Mouse (Mus musculus): ENCODE measurements around the gene Arid1a. TPM values are rescaled to one million over a fixed set of nuclear protein-coding genes. Genes with fewer than 3 reads are reported as not detected.
A peak's percentile ranks its signal among the peaks of the same experiment; 100 is the strongest.
"Not testable (repeated sequence)": the region's sequence is repeated elsewhere in the genome, so short reads cannot be mapped to it uniquely, and the experiment has no call there.

Gene Arid1a
- total RNA-seq, 2 experiments from 2014 or later, result 77.3 to 89.1 TPM

GRCm38 (mm10) chr4:133656294-133656693, 100.3 kb downstream of the Arid1a start:
- no peak for DNase-seq (ENCODE audit: low spot score in 2 of 2)

DNA sequence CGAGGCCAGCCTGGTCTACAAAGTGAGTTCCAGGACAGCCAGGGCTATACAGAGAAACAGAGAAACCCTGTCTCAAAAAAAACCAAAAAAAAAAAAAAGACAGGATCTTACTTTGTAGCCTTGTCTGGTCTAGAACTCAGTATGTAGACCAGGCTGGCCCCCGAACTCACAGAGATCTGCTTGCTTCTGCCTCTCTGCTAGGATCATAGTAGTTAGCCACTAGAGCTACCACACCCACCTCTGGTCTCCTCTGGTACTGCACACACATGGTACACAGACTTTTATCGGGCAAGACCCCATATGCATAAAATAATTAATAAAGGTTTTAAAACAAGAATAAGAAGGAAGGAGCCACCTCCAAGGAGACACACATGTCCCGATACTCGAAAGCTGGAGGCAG, 102.5 kb downstream of the Arid1a start:
- not testable (repeated sequence) for DNase-seq (ENCODE audit: low spot score in 2 of 2)

GRCm38 (mm10) chr4:133652746-133653145, 103.8 kb downstream of the Arid1a start:
- no peak for DNase-seq (ENCODE audit: low spot score in 2 of 2)

DNA sequence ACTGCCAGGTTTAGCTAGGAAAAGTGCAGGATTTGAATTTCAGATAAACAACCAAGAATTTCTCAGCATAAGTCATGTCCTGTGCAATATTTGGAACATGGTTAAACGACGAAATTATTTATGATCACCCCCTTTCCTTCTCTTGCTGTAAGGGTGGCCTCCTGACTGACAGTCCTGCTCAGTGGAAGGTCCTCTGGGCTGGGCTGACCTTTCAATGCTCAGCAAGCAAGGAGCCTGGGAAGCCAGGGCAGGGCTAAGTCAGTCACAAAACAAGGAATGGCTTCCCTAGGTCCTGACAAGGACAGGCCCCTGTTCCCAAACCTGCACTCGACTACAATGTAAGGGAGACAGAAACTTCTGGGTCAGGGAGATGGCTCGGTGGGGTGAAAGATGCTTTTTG, 104.6 kb downstream of the Arid1a start:
- DNase-seq (ENCODE audit: low spot score in 2 of 2), result no peak

DNA sequence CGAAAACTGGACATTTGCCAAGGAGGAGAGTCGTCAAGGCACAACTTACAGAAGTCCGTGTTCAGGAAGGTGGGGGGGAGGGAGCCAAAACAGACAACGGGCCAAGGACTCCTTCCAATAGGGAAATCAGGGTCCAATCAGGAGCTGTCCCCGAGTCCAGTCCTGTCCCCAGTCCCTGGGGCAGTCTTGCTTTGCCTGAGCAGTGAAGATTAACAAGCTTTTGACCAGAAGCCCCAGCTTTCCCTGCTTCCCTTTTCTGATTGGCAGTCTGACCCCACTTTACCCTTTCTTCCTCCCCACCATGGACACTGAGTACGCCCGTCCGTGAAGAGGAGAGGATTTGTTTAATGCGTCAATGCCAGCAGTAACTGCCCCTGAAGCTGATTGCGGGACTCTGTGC, 105.1 kb downstream of the Arid1a start:
- no peak for DNase-seq (ENCODE audit: low spot score in 2 of 2)

DNA sequence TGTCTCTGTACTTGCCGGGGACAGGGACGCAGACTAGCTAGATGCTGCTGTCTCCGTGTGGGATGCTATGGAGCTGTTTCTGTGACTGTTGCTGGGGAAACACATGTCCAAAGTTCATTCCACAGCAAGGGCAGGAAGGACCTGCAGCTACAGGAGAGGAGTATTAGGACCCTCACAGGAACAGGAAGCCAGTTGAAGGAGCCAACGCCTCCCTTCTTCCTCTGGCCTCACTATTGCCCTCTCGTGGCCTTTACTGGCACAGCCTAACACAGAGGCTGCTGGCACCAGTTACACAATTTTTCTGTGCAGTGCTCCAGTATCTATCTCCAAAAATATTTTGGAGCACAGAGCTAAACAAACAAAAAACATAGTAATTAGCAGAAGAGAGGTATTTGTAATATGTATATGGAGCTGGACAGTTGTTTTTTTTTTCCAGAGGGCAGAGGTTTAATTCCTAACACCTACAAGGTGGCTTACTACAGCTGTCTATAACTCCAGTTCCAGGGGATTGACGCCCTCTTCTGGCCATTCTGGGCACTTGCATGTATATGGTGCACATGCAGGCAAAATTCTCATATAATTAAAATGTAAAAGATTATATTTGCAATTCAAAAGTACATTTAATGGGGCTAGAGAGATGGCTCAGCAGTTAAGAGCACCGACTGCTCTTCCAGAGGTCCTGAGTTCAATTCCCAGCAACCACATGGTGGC, 106.4 kb downstream of the Arid1a start, which contains the start of gene Zdhhc18:
TSS of gene Zdhhc18 (minus strand) at position 166 of the 711 bp plus-strand sequence.
- DNase-seq (ENCODE audit: low spot score in 2 of 2), result peak in 1 of 2 experiments; percentile 63

- not testable (repeated sequence) for DNase-seq (ENCODE audit: low spot score in 2 of 2)
Observed at GRCm38 (mm10) chr4:133649464-133649863, 107.1 kb downstream of the Arid1a start.

DNA sequence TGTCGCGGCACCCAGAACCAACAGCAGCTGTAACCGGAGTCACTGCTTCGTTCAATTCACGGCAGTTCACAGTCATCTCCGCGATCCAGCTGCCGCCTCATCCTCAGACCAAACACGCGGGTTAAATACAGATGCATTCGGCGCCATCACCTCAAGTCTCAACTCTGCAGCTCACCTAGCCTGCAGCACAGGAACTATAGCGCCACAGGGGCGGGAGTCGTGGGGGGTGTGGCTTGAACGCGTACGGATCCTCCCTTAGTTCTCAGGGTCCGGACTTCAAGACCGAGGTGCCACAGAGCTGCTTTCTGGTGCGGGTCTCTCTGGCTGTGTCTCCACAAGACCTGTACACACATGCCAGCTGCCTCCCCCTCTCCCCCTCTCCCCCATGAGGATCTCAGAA, 110.9 kb downstream of the Arid1a start:
- no peak for DNase-seq (ENCODE audit: low spot score in 2 of 2)

DNA sequence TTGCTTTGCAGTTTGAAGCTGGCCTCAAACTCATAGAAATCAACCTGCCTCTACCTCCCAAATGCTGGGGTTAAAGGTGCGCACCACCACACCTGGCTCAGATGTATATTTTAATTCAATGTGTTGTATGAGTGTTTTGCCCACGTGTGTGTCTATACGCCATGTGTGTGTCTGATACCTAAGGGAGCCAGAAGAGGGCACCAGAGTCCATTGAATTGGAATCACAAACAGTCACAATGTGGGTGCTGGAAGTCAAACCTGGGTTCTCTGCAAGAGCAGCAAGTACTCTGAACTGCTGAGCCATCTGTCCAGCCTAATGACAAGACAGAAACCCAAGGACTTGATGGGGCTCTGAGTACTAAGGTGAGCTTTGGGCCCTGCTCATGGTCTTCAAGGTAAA, 111.4 kb downstream of the Arid1a start:
- DNase-seq (ENCODE audit: low spot score in 2 of 2), result no peak

- no peak for DNase-seq (ENCODE audit: low spot score in 2 of 2)
Observed at GRCm38 (mm10) chr4:133634043-133634410, 122.5 kb downstream of the Arid1a start.

DNA sequence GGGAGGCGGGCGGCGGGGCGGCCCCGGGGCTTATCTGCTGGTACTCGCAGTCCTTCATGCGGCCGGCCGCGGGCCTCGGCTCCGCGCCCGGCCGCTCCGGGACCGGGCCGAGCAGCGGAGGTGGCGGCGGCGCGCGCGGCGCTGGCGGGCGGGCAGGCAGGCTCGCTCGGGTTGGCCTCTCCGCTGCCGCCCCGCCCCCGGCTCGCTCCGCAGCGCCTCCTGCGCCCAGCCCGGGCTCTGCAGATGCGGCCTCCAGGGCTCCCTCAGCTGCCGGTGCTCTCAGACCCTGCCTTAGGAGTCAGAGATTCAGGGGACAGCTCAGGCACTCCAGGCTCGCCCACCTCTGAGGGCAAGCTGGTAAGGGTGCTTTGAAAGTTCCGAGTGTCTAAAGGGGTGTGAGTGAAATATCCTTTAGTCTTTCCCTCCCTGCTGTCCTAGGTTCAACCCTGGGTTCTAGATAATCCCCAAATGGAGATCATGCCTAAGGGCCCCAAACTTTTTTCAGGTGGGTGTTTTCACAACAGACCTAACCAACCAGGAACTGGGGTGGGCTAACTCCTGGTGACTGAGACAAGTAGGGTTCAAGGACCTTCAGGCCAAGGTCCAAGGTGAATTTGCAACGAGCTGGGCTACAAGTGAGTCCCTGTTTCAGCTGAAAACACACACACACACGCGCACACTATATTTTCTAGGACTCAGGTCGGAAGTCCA, 123.1 kb downstream of the Arid1a start:
- peak; percentile 84 to 89 for DNase-seq (ENCODE audit: low spot score in 2 of 2)

GRCm38 (mm10) chr4:133632483-133633327, 123.9 kb downstream of the Arid1a start:
- no peak for DNase-seq (ENCODE audit: low spot score in 2 of 2)

DNA sequence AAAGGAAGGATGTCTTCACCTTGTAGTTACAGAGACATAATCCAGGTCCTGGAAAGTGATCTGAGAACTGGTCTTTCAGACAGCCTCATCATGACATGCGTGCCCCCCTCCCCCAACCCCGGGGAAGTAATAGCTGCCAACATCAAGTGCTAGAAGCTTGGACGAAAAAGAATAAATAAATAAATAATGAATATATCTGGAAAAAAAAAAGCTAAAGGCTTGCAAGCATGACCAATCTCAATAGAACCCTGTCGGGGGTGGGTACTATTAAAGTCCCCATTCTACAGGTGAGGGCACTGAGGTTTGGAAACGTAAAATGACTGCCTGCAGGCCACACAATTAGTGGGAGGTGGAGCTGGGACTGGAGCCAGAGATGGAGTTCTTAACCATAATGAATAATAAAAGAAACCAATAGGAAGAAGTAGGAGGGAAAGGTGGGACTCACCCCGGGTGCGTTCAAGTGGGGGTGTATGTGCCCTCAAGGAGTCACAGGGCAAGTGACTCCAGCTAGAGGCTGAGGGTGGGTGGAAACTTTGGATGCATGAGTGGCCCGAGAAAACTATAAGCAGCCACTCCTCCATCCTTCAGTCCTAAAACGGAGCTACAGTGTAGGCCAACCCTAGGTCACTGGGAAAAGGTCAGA, 124.7 kb downstream of the Arid1a start:
- DNase-seq (ENCODE audit: low spot score in 2 of 2), result no peak

GRCm38 (mm10) chr4:133631071-133631768, 125.3 kb downstream of the Arid1a start:
- no peak for DNase-seq (ENCODE audit: low spot score in 2 of 2)

- no peak for DNase-seq (ENCODE audit: low spot score in 2 of 2)
Observed at GRCm38 (mm10) chr4:133630326-133630920, 126.1 kb downstream of the Arid1a start.

DNA sequence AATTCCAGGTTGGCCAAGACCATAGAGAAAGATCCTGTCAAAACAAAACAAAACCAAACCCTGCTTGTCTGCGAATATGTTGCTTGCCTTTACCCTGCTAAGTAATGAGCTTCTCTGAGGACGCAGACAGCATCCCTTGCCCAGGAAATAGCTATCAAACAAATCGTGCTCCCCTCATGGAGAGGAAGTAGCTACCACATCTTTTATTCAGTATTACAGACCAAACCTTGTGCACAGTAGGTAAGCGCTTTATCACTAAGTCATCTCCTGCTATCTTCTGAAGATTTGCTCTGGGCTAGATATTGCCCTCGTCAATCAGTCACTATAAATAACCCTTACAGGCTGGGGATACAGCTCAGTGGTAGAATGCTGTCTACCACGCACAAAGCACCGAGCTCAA, 127.4 kb downstream of the Arid1a start:
- DNase-seq (ENCODE audit: low spot score in 2 of 2), result no peak
